Mouse (Mus musculus) heart, postnatal 14 days (tissue): ENCODE results near the gene Degs1. TPM values are rescaled to one million over a fixed set of nuclear protein-coding genes. Genes with fewer than 3 reads are reported as not detected.

Experiments
- DNase-seq, 2 experiments: peaks; one replicate each; pipeline ENCODE4 v3.0.0; 2021 to 2022
- intact Hi-C: fragments of 180-260 bp; cut with DNase I; formaldehyde crosslinking; loops from one replicate; pipeline ENCODE4 v1.15.1; 2025
- total RNA-seq, 2 experiments: library from RNA; stranded (reverse); gene quantifications; 2 replicates each; pipeline ENCODE4 v1.2.3; 2021

Gene Degs1
- total RNA-seq, 2 experiments from 2014 or later, result 68.1 to 73.2 TPM

- no peak for DNase-seq
- intact Hi-C loops, result loop anchor here (10.0 kb wide), 1 partner anchor 140 kb away; no protein-coding TSS in a partner anchor
Measured at GRCm38 (mm10) chr1:182284795-182285194, 2.2 kb upstream of the Degs1 start.

- peak in 1 of 2 experiments; percentile 3 for DNase-seq
- intact Hi-C loops, result loop anchor here (2.0 to 10.0 kb wide), 2 partner anchors 58 to 138 kb away; partner anchors contain the start of gene Fbxo28
Measured at GRCm38 (mm10) chr1:182283231-182283630, 627 bp upstream of the Degs1 start.

GRCm38 (mm10) chr1:182281251-182281711 lies 1.3 kb downstream of the Degs1 start:
- no peak for DNase-seq
- intact Hi-C loops, result loop anchor here (10.0 kb wide), 1 partner anchor 136 kb away; no protein-coding TSS in a partner anchor

- intact Hi-C loops, result loop anchor here (10.0 kb wide), 1 partner anchor 136 kb away; no protein-coding TSS in a partner anchor
- peak in 1 of 2 experiments; percentile 6 for DNase-seq
Measured at GRCm38 (mm10) chr1:182280577-182280976, 2.0 kb downstream of the Degs1 start.

GRCm38 (mm10) chr1:182280046-182280445 lies 2.6 kb downstream of the Degs1 start:
- no peak for DNase-seq
- intact Hi-C loops, result loop anchor here (10.0 kb wide), 1 partner anchor 135 kb away; no protein-coding TSS in a partner anchor

GRCm38 (mm10) chr1:182279436-182279835 lies 3.2 kb downstream of the Degs1 start:
- DNase-seq, result no peak
- intact Hi-C loops, result no loop called here

GRCm38 (mm10) chr1:182275109-182275508 lies 7.5 kb downstream of the Degs1 start:
- intact Hi-C loops, result no loop called here

GRCm38 (mm10) chr1:182271632-182272031 lies 11.0 kb downstream of the Degs1 start:
- intact Hi-C loops, result no loop called here
- DNase-seq, result no peak

More at GRCm38 (mm10) chr1:182275109-182275508, 7.5 kb downstream of the Degs1 start:
- DNase-seq, result no peak

- intact Hi-C loops, result no loop called here
Measured at GRCm38 (mm10) chr1:182271130-182271529, 11.5 kb downstream of the Degs1 start.

GRCm38 (mm10) chr1:182268317-182268716 lies 14.3 kb downstream of the Degs1 start:
- intact Hi-C loops, result no loop called here
- no peak for DNase-seq

More at GRCm38 (mm10) chr1:182271130-182271529, 11.5 kb downstream of the Degs1 start:
- no peak for DNase-seq

- no peak for DNase-seq
- intact Hi-C loops, result no loop called here
Measured at GRCm38 (mm10) chr1:182266028-182266525, 16.5 kb downstream of the Degs1 start.

- intact Hi-C loops, result no loop called here
- DNase-seq, result no peak
Measured at GRCm38 (mm10) chr1:182256041-182256680, 26.4 kb downstream of the Degs1 start.

GRCm38 (mm10) chr1:182255031-182255430 lies 27.6 kb downstream of the Degs1 start:
- intact Hi-C loops, result no loop called here

GRCm38 (mm10) chr1:182254618-182255017 lies 28.0 kb downstream of the Degs1 start:
- DNase-seq, result no peak
- intact Hi-C loops, result no loop called here

More at GRCm38 (mm10) chr1:182255031-182255430, 27.6 kb downstream of the Degs1 start:
- DNase-seq, result no peak

GRCm38 (mm10) chr1:182253756-182254534 lies 28.7 kb downstream of the Degs1 start:
- intact Hi-C loops, result no loop called here

GRCm38 (mm10) chr1:182252534-182253171 lies 30.0 kb downstream of the Degs1 start:
- intact Hi-C loops, result no loop called here
- DNase-seq, result no peak

More at GRCm38 (mm10) chr1:182253756-182254534, 28.7 kb downstream of the Degs1 start:
- DNase-seq, result no peak

GRCm38 (mm10) chr1:182250734-182251133 lies 31.9 kb downstream of the Degs1 start:
- DNase-seq, result no peak
- intact Hi-C loops, result no loop called here

GRCm38 (mm10) chr1:182249298-182249697 lies 33.3 kb downstream of the Degs1 start:
- intact Hi-C loops, result no loop called here

GRCm38 (mm10) chr1:182245003-182245402 lies 37.6 kb downstream of the Degs1 start:
- no peak for DNase-seq
- intact Hi-C loops, result no loop called here

More at GRCm38 (mm10) chr1:182249298-182249697, 33.3 kb downstream of the Degs1 start:
- no peak for DNase-seq

GRCm38 (mm10) chr1:182238056-182238703 lies 44.4 kb downstream of the Degs1 start:
- intact Hi-C loops, result no loop called here
- DNase-seq, result no peak
